Mouse (Mus musculus) cerebellum, adult 2 months (tissue): Measurements from ENCODE around the gene Ptpn14. TPM values are rescaled to one million over a fixed set of nuclear protein-coding genes. Genes with fewer than 3 reads are reported as not detected.

ENCODE experiments used
- DNase-seq, 2 experiments: peaks; one replicate each; pipeline ENCODE4 v3.0.0; 2021
- H3K27ac ChIP-seq: fragments of 200-500 bp; 2 replicates; pipeline ENCODE4 v1.5.1; 2012; ENCODE audit warnings: low read length, control low read depth, inconsistent platforms; ENCODE audit not compliant: insufficient read depth
- H3K27me3 ChIP-seq: fragments of 200-500 bp; 2 replicates; pipeline ENCODE4 v1.6.1; 2012; ENCODE audit warnings: inconsistent platforms, mild to moderate bottlenecking, low read length, moderate library complexity; ENCODE audit not compliant: control insufficient read depth, insufficient read depth
- H3K4me1 ChIP-seq: fragments of 200-500 bp; 2 replicates; pipeline ENCODE4 v1.6.1; 2011; ENCODE audit warnings: low read length; ENCODE audit not compliant: control insufficient read depth, insufficient read depth
- H3K4me3 ChIP-seq: fragments of 200-500 bp; replicated peaks from 2 replicates; pipeline ENCODE3; 2011; ENCODE audit warnings: mild to moderate bottlenecking, low read depth, low read length, control low read depth; ENCODE audit not compliant: insufficient read depth
- CTCF ChIP-seq: fragments of 200-500 bp; IDR thresholded peaks from 2 replicates; pipeline ENCODE4 v1.5.1; 2011; ENCODE audit warnings: low read depth, mild to moderate bottlenecking, control low read depth, low read length, moderate library complexity, borderline replicate concordance; ENCODE audit not compliant: insufficient read depth
- POLR2A ChIP-seq: fragments of 200-500 bp; IDR thresholded peaks from 2 replicates; pipeline ENCODE4 v1.6.1; 2011; ENCODE audit warnings: low read length, control low read depth, borderline replicate concordance; ENCODE audit not compliant: insufficient read depth
- WGBS: fragments of 180-500 bp; shearing (Covaris S2); methylation state at CpG from one replicate; pipeline ENCODE4 v1.1.7; 2018; 5-methylcytosine and 5-hydroxymethylcytosine counted together
- polyA plus RNA-seq: library from polyadenylated mRNA; depleted of rRNA; stranded (reverse); fragments of >200 nt; gene quantifications from 2 replicates; pipeline ENCODE4 v1.2.3, GENCODE M21; 2012

Gene Ptpn14
- polyA plus RNA-seq, 1 experiment: 1.4 TPM

DNA sequence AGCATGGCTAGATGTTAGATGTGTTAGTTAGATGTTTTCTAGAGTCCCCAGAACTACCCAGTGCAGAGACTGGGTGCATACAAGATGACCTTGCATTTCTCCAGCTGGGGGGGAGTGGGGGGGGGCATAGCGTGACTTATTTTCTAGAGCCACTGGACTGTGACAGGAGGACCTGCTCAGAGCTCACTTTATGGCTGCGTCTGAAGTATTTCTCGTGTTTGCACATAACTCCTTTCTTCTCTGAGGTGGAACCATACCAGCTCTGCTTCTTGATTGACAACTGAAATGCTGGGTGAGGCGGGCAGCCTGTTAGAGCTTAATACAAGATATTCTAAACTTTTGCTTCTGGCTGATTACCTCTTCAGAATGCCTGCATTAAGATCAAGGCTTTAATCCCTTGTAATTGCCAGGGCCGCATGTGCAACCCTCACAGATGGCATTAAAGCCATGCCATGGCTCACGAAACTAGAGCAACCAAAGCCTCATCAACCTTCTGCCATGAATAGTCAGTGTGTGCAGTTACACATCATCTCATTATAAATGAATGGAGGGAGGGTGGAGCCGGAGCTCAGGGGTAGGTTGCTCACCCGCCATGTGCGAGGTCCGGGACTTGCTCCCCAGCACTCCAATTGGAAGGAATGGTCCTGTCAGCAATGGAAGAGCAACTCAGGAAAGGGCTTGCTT is 63.6 kb downstream of the Ptpn14 start:
- DNase-seq: no peak
- WGBS: 29% methylated on average over 10 of the region's 10 CpGs
- no peak overlapping the region for H3K4me3 ChIP-seq
- H3K27ac ChIP-seq: no peak overlapping the region
- no peaks in the 10 kb centered on the region; the same call in 1 of the 2 replicates for H3K4me1 ChIP-seq
- no peak for TF ChIP-seq POLR2A
- TF ChIP-seq CTCF: no peak
- no peaks in the 10 kb centered on the region for H3K27me3 ChIP-seq

DNA sequence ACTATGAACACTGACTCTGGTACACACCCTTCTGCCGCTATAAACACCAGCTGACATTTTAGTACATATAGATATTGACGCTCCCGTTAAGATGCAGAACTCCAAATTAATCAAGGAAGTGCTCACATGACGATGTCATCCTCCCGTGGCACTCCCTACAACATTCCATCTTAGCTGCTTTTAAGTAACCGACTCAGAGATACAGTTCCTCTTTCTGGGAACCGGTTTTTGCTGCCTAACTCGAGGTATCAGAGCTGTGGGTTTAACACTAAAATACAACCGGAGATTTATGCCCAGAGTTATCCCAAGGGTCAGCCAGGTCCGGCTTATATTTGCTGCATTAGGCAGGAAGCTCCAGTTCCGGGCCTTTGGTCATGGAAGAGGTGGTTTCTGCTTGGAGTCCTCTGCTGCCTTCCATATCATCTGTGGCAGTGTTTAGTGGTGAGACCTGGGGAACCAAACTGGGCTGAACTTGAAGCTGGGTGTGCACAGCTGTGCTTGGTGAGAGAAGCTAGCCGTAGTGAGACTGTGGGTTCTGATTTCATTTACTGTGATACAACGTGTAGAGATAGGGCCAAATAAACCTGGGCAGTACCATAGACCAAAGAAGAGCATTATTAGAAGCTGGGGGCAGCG is 64.6 kb downstream of the Ptpn14 start:
- Histone ChIP-seq H3K4me3 (no peak overlapping the region), H3K27me3 (no peaks in the 10 kb centered on the region), H3K27ac (no peak overlapping the region), H3K4me1 (no peaks in the 10 kb centered on the region; the same call in 1 of the 2 replicates)
- DNase-seq: no peak
- WGBS: 84% methylated on average over 14 of the region's 14 CpGs
- TF ChIP-seq CTCF: no peak
- TF ChIP-seq POLR2A: no peak

DNA sequence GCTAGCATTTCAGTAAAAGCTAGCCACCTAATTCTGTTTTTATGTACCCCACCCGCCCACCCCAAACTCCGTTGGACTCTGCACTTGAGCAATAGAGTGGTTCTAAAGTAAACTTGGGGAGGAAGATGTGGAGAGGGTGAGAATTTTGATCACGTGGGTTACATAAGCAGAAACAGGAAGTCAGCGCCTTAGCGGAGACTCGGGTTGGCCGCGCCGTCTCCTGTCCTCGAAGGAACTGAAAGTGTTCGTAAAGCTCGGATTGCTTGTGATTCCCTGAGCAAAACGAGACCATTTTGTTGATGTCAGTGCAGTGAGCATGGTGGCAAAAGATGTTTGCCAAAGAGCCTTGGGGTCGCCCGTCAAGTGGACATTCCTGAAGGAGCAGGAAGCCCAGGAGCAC is 70.9 kb downstream of the Ptpn14 start:
- no peaks in the 10 kb centered on the region for H3K27me3 ChIP-seq
- H3K4me1 ChIP-seq: peaks cover 5% of the 10 kb centered on the region
- WGBS: 89% methylated on average over 15 of the region's 15 CpGs
- no peak overlapping the region for H3K4me3 ChIP-seq
- no peak for TF ChIP-seq CTCF
- no peak for TF ChIP-seq POLR2A
- no peak overlapping the region for H3K27ac ChIP-seq
- DNase-seq: no peak

DNA sequence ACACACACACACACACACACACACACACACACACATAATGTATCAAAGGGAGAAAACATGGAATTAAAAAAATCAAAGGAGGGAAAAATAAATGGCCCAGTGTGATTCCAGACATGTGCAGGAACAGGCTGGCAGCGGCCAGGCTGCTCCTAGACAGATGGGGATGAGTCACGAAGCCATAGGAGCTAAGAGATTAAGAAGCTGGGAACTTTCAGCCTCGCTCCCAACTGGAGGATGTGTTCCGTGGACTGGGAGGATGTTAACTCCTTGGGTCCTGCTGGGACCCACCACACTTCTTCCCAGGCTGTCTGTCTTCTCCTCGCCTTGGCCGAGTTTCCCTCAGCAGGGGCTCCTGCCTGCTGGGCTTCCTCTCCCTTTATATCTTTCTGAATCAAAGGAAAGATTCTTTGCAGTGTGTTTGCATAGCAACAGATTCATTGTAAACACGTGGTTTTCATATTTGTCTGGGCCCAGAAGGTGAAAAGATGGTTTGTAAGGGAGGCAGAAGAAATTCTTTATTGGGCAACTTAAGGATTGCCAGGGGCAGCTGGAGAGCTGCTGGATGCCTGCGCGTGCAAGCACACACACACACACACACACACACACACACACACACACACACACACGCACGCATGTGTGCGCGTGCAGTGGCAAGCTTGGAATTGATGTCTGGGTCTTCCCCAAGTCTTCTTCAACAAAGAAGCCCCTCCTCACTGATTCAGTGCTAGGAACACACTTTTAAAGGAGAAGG is 72.3 kb downstream of the Ptpn14 start:
- peaks cover 5% of the 10 kb centered on the region for H3K4me1 ChIP-seq
- no peak overlapping the region for H3K27ac ChIP-seq
- H3K27me3 ChIP-seq: no peaks in the 10 kb centered on the region
- TF ChIP-seq CTCF (no peak), POLR2A (no peak)
- peak in 1 of 2 experiments; percentile 19 for DNase-seq
- no peak overlapping the region for H3K4me3 ChIP-seq
- 38% methylated on average over 13 of the region's 13 CpGs for WGBS

DNA sequence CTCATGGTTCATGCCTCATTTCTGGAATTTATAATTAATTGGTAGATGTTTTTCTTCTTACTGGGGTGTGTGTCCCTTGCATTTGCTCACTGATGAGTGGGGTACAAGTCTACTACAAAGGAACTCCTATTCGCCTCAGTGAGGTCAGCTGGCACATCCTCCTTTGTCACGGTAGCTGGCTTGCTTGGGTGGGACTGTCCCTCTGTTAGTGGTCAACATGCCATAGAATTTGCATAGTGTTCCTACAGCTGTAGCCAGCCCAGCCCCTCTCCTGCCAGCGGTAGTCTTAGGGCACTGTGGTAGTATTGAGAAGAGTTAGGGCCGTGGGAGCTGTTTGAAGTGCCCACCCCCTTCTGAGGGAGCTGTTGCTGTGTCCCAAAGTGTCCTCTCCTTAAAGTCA is 73.2 kb downstream of the Ptpn14 start:
- WGBS: 75% methylated on average over 4 of the region's 4 CpGs
- Histone ChIP-seq H3K27ac (no peak overlapping the region), H3K27me3 (no peaks in the 10 kb centered on the region), H3K4me1 (peaks cover 5% of the 10 kb centered on the region), H3K4me3 (no peak overlapping the region)
- TF ChIP-seq POLR2A (no peak), CTCF (no peak)
- DNase-seq: no peak

DNA sequence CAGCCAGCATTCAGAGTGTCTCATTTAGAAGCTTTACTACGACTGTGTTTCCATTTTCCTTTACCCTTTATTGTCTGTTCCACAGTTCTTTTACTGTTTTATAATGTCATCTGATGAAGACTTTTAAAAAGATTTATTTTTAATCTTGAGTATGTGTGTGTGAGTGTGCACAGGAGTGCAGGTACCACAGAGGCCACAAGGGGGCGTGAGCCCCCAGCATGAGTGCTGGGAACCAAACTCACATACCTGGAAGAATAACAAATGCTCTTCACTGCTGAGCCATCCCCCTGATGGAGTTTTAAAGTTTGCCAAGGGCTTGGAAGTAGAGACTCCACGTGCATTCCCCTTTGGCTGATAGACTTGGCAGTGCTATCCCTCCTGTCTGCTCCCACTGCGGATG is 74.5 kb downstream of the Ptpn14 start:
- Histone ChIP-seq H3K4me3 (no peak overlapping the region), H3K27me3 (no peaks in the 10 kb centered on the region), H3K27ac (no peak overlapping the region), H3K4me1 (peaks cover 5% of the 10 kb centered on the region)
- 65% methylated on average over 4 of the region's 4 CpGs for WGBS
- no peak for DNase-seq
- TF ChIP-seq CTCF: no peak
- TF ChIP-seq POLR2A: no peak

DNA sequence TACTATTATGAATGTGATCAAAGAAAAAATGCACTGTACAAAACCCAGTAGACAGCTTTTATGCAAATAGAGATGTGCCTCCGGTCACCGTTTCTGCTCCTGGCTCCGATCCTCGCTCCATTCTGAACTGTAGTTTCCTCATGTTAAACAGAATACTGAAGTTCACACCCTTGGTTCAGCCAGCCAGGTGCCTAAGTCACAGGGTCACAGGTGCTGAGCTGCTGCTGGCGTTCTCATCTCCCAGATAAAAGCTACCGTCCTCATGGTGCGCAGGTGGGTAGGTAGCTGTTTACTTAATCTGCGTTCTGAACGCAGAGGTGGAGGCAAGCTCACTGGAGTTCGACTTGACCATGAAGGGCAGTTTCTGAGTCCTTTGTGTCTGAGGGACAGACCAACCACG is 75.7 kb downstream of the Ptpn14 start:
- H3K4me1 ChIP-seq: peaks cover 5% of the 10 kb centered on the region
- H3K27me3 ChIP-seq: no peaks in the 10 kb centered on the region
- H3K27ac ChIP-seq: no peak overlapping the region
- H3K4me3 ChIP-seq: no peak overlapping the region
- TF ChIP-seq POLR2A (no peak), CTCF (no peak)
- WGBS: 82% methylated on average over 11 of the region's 11 CpGs
- DNase-seq: no peak
